Mouse (Mus musculus) cerebellum, adult 2 months (tissue): ENCODE data around the gene Bhlhe41.

ENCODE experiments used
- CTCF ChIP-seq: fragments of 200-500 bp; IDR thresholded peaks from 2 replicates; pipeline ENCODE4 v1.5.1; 2011; ENCODE audit warnings: low read depth, mild to moderate bottlenecking, control low read depth, low read length, moderate library complexity, borderline replicate concordance; ENCODE audit not compliant: insufficient read depth
- POLR2A ChIP-seq: fragments of 200-500 bp; IDR thresholded peaks from 2 replicates; pipeline ENCODE4 v1.6.1; 2011; ENCODE audit warnings: low read length, control low read depth, borderline replicate concordance; ENCODE audit not compliant: insufficient read depth

- no peak for TF ChIP-seq CTCF
- TF ChIP-seq POLR2A, result no peak
Measured at GRCm38 (mm10) chr6:145891951-145892350, 26.6 kb upstream of the Bhlhe41 start.
